Mouse (Mus musculus): Measurements from ENCODE around the gene Phf10. TPM values are rescaled to one million over a fixed set of nuclear protein-coding genes. Genes with fewer than 3 reads are reported as not detected.
"Not testable (repeated sequence)": the region's sequence is repeated elsewhere in the genome, so short reads cannot be mapped to it uniquely, and the experiment has no call there.

The Phf10 gene
- 14.6 and 16.7 TPM in 2 replicates for polyA plus RNA-seq (2015; fragmentation: Nextera tagmentation; extraction: Ambion mirVana)

DNA sequence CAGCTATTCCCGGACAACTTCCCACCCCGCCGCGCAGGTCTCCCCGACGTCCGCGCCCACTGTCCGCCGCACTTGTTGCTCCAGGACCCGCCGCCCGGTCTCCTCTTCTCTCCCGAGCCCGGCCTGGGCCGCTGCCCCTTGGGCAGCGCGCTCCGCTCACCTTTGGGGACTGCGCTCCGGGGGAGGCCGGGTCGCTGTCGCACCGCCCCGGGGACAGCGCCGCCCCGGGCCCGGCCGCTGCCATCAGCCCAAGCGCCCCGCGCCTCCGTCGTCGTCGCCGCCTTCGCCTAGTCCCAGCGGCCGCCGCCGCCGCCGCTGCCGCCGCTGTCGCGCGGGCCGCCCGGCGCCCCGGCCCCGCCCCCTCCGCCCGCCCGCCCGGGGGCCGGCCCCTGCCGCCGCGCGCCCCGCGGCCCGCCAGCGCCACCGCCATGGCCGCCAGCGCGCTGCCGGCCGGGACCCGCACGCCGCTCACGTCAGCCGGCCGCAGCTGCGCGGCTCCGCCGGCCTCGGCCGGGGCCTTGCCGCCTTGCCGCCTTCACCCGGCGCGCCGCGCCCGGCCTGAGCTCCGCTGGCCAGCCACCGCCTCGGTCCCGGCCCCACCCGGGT, at the start of gene Phf10:
Phf10 (minus strand) TSS at position 323 of the 606 bp plus-strand sequence.
- H3K27me3 ChIP-seq (replicated peaks; ENCODE audit: control insufficient read depth, insufficient read depth, low read length); H3K4me1 ChIP-seq (ENCODE audit: control insufficient read depth, insufficient read depth, low read depth, low read length); H3K9me3 ChIP-seq (ENCODE audit: control insufficient read depth, low read length); H3K36me3 ChIP-seq (ENCODE audit: control insufficient read depth, insufficient read depth, low read length): not testable (repeated sequence)
- WGBS = under 1% methylated on average over 40 of the region's 100 CpGs
- Histone ChIP-seq H3K4me3 (ENCODE audit: low read length) (peak within 1 kb of the TSS; percentile 72), H3K27ac (ENCODE audit: low read depth, low read length) (peak within 1 kb of the TSS; percentile 67; the same call in 1 of the 2 replicates), H3K9ac (ENCODE audit: low read depth, low read length) (peak within 1 kb of the TSS; percentile 80), H3K4me2 (ENCODE audit: low read length) (peak within 1 kb of the TSS; percentile 99)
- ATAC-seq = peak; percentile 82

DNA sequence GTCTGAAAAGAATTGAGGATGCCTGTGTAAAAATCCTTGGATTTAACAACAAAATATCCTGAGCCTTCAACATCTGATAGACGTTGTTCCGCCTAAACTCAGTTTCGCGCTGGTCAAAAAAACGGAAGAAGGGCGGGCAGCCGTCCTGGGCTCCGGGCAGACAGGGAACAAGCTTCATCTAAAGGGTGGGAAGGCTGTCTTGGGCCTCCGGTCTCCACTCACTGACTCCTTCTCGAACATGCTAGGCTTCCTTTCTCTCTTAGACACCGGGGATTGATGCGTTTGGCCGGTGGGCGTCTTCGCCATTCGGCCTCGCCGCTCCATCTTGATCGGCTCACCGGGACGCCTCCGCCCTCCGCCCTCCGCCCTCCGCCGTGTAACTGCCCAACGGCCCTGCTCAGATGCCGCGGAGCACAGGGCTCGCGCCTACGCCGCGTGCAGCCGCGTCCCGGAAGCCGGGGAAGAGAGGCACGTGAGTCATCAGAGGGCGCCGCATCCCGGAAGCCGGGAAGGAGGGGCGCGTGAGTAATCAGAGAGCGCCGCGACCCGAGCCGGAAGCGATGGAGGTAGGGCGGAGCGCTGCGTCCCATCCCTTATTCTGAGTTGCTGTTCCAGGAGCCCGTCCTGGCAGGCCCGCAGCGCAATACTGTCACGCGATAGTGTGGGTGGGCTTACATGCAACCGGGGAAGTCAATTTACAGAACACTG, 48.8 kb upstream of the Phf10 start, which contains the start of gene Gm3435:
Gm3435 (plus strand) TSS at position 471 of the 708 bp plus-strand sequence.
- not testable (repeated sequence) for H3K27ac ChIP-seq (ENCODE audit: low read depth, low read length)
- no CpG with 5 or more reads among the region's 60 CpGs for WGBS
- peak; percentile 98 for ATAC-seq

GRCm38 (mm10) chr17:15009088-15009487, 48.0 kb upstream of the Phf10 start:
- not testable (repeated sequence) for H3K27me3 ChIP-seq (replicated peaks; ENCODE audit: control insufficient read depth, insufficient read depth, low read length); H3K9ac ChIP-seq (ENCODE audit: low read depth, low read length); ATAC-seq; H3K4me2 ChIP-seq (ENCODE audit: low read length); H3K4me1 ChIP-seq (ENCODE audit: control insufficient read depth, insufficient read depth, low read depth, low read length); H3K4me3 ChIP-seq (ENCODE audit: low read length); H3K27ac ChIP-seq (ENCODE audit: low read depth, low read length); H3K9me3 ChIP-seq (ENCODE audit: control insufficient read depth, low read length); H3K36me3 ChIP-seq (ENCODE audit: control insufficient read depth, insufficient read depth, low read length)
- WGBS = no CpG with 5 or more reads among the region's 3 CpGs

More for the DNA sequence above, 48.8 kb upstream of the Phf10 start, which contains the start of gene Gm3435:
- not testable (repeated sequence) for H3K9ac ChIP-seq (ENCODE audit: low read depth, low read length); H3K27me3 ChIP-seq (replicated peaks; ENCODE audit: control insufficient read depth, insufficient read depth, low read length); H3K9me3 ChIP-seq (ENCODE audit: control insufficient read depth, low read length); H3K4me3 ChIP-seq (ENCODE audit: low read length); H3K36me3 ChIP-seq (ENCODE audit: control insufficient read depth, insufficient read depth, low read length); H3K4me1 ChIP-seq (ENCODE audit: control insufficient read depth, insufficient read depth, low read depth, low read length); H3K4me2 ChIP-seq (ENCODE audit: low read length)

- not testable (repeated sequence) for H3K36me3 ChIP-seq (ENCODE audit: control insufficient read depth, insufficient read depth, low read length); ATAC-seq; H3K9ac ChIP-seq (ENCODE audit: low read depth, low read length); H3K27ac ChIP-seq (ENCODE audit: low read depth, low read length); H3K4me3 ChIP-seq (ENCODE audit: low read length); H3K4me1 ChIP-seq (ENCODE audit: control insufficient read depth, insufficient read depth, low read depth, low read length); H3K27me3 ChIP-seq (replicated peaks; ENCODE audit: control insufficient read depth, insufficient read depth, low read length); H3K9me3 ChIP-seq (ENCODE audit: control insufficient read depth, low read length); H3K4me2 ChIP-seq (ENCODE audit: low read length)
- no CpG with 5 or more reads among the region's 4 CpGs for WGBS
These were observed 39.0 kb upstream of the Phf10 start for GRCm38 (mm10) chr17:15000047-15000446.

DNA sequence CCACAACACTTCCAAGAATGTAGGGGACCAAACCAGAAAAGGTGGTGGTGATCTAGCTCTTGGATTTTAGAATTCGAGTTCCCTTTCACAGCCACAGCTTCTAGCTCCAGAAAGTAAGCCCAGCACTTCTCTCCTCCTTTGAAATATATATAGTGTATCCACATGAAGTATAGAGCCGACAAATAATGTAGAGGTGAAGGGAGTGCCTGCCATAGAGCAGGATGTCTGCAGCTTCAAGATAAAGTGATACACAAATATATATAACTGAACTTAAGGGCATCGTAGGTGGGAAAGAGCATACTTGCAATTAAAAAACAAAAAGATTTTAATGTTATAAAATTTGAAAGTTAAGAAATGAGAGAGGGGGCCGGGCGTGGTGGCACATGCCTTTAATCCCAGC, 33.1 kb upstream of the Phf10 start:
- H3K27ac ChIP-seq (ENCODE audit: low read depth, low read length); H3K36me3 ChIP-seq (ENCODE audit: control insufficient read depth, insufficient read depth, low read length); H3K9ac ChIP-seq (ENCODE audit: low read depth, low read length); H3K9me3 ChIP-seq (ENCODE audit: control insufficient read depth, low read length); ATAC-seq; H3K4me2 ChIP-seq (ENCODE audit: low read length); H3K4me1 ChIP-seq (ENCODE audit: control insufficient read depth, insufficient read depth, low read depth, low read length); H3K27me3 ChIP-seq (replicated peaks; ENCODE audit: control insufficient read depth, insufficient read depth, low read length); H3K4me3 ChIP-seq (ENCODE audit: low read length): not testable (repeated sequence)
- WGBS = no CpG with 5 or more reads among the region's 5 CpGs

- not testable (repeated sequence) for H3K4me3 ChIP-seq (ENCODE audit: low read length); H3K4me2 ChIP-seq (ENCODE audit: low read length); H3K36me3 ChIP-seq (ENCODE audit: control insufficient read depth, insufficient read depth, low read length); H3K9ac ChIP-seq (ENCODE audit: low read depth, low read length); H3K27ac ChIP-seq (ENCODE audit: low read depth, low read length); H3K4me1 ChIP-seq (ENCODE audit: control insufficient read depth, insufficient read depth, low read depth, low read length); H3K9me3 ChIP-seq (ENCODE audit: control insufficient read depth, low read length); H3K27me3 ChIP-seq (replicated peaks; ENCODE audit: control insufficient read depth, insufficient read depth, low read length)
- ATAC-seq = peak; percentile 94
- WGBS = no CpG with 5 or more reads among the region's 47 CpGs
These were observed 32.2 kb upstream of the Phf10 start for GRCm38 (mm10) chr17:14993139-14993832.

DNA sequence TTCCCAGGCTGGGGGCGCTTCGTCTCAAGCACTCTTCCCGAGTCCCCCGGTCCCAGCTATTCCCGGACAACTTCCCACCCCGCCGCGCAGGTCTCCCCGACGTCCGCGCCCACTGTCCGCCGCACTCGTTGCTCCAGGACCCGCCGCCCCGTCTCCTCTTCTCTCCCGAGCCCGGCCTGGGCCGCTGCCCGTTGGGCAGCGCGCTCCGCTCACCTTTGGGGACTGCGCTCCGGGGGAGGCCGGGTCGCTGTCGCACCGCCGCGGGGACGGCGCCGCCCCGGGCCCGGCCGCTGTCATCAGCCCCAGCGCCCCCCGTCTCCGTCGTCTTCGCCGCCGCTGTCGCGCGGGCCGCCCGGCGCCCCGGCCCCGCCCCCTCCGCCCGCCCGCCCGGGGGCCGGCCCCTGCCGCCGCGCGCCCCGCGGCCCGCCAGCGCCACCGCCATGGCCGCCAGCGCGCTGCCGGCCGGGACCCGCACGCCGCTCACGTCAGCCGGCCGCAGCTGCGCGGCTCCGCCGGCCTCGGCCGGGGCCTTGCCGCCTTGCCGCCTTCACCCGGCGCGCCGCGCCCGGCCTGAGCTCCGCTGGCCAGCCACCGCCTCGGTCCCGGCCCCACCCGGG, 31.6 kb upstream of the Phf10 start:
- not testable (repeated sequence) for H3K4me2 ChIP-seq (ENCODE audit: low read length); H3K9me3 ChIP-seq (ENCODE audit: control insufficient read depth, low read length); H3K27me3 ChIP-seq (replicated peaks; ENCODE audit: control insufficient read depth, insufficient read depth, low read length); H3K36me3 ChIP-seq (ENCODE audit: control insufficient read depth, insufficient read depth, low read length); H3K4me3 ChIP-seq (ENCODE audit: low read length); H3K9ac ChIP-seq (ENCODE audit: low read depth, low read length); H3K4me1 ChIP-seq (ENCODE audit: control insufficient read depth, insufficient read depth, low read depth, low read length); H3K27ac ChIP-seq (ENCODE audit: low read depth, low read length)
- peak; percentile 85 for ATAC-seq
- WGBS = no CpG with 5 or more reads among the region's 98 CpGs

GRCm38 (mm10) chr17:14990116-14990702, 29.1 kb upstream of the Phf10 start:
- H3K36me3 ChIP-seq (ENCODE audit: control insufficient read depth, insufficient read depth, low read length); ATAC-seq: not testable (repeated sequence)

More at GRCm38 (mm10) chr17:14990116-14990702, 29.1 kb upstream of the Phf10 start:
- H3K4me3 ChIP-seq (ENCODE audit: low read length); H3K9me3 ChIP-seq (ENCODE audit: control insufficient read depth, low read length); H3K4me2 ChIP-seq (ENCODE audit: low read length); H3K27me3 ChIP-seq (replicated peaks; ENCODE audit: control insufficient read depth, insufficient read depth, low read length); H3K9ac ChIP-seq (ENCODE audit: low read depth, low read length); H3K4me1 ChIP-seq (ENCODE audit: control insufficient read depth, insufficient read depth, low read depth, low read length); H3K27ac ChIP-seq (ENCODE audit: low read depth, low read length): not testable (repeated sequence)
- 62% methylated on average over 4 of the region's 5 CpGs for WGBS
